Mouse (Mus musculus) ES-E14 (cell line): ENCODE measurements around the gene Krt31. TPM values are rescaled to one million over a fixed set of nuclear protein-coding genes. Genes with fewer than 3 reads are reported as not detected.

ENCODE experiments used
- DNase-seq: peaks from one replicate; pipeline ENCODE4 v3.0.0-alpha.2; 2013; ENCODE audit warnings: low read depth, low spot score
- H3K27ac ChIP-seq: 2 replicates; pipeline ENCODE4 v1.5.1; 2012; ENCODE audit warnings: low read depth, mild to moderate bottlenecking, low read length, moderate library complexity, mixed read lengths; ENCODE audit not compliant: poor library complexity, insufficient read depth, severe bottlenecking
- H3K36me3 ChIP-seq: 2 replicates; pipeline ENCODE4 v1.6.1; 2012; ENCODE audit warnings: mild to moderate bottlenecking, low read length, moderate library complexity, mixed read lengths; ENCODE audit not compliant: control insufficient read depth, poor library complexity, insufficient read depth, severe bottlenecking
- H3K4me1 ChIP-seq, 2 experiments: fragments of 150-350 bp in 1 of 2; sonication (generic) in 1 of 2; 2 replicates each; pipeline ENCODE4 v1.6.1; 2012; ENCODE audit warnings: low read length in 2 of 2, mild to moderate bottlenecking in 1 of 2, mixed read lengths in 1 of 2; ENCODE audit not compliant: control insufficient read depth in 2 of 2, insufficient read depth in 2 of 2, poor library complexity in 1 of 2
- H3K4me3 ChIP-seq, 2 experiments: fragments of 150-350 bp in 1 of 2; sonication (generic) in 1 of 2; 2 replicates each; pipeline ENCODE4 v1.5.1; 2012; ENCODE audit warnings: low read length in 2 of 2, low read depth in 1 of 2, mild to moderate bottlenecking in 1 of 2, mixed read lengths in 1 of 2; ENCODE audit not compliant: insufficient read depth in 1 of 2, poor library complexity in 1 of 2, severe bottlenecking in 1 of 2
- H3K9ac ChIP-seq: 2 replicates; pipeline ENCODE4 v1.6.1; 2012; ENCODE audit warnings: low read depth, mild to moderate bottlenecking, low read length, mixed read lengths; ENCODE audit not compliant: poor library complexity, insufficient read depth, severe bottlenecking
- H3K9me3 ChIP-seq: fragments of 150-350 bp; sonication (generic); 2 replicates; pipeline ENCODE4 v1.6.1; 2012; ENCODE audit warnings: low read depth, mild to moderate bottlenecking, low read length; ENCODE audit not compliant: control insufficient read depth, insufficient read depth
- CHD2 ChIP-seq: IDR thresholded peaks from 2 replicates; pipeline ENCODE4 v1.6.1; 2014; ENCODE audit warnings: mild to moderate bottlenecking, low read depth, low read length, inconsistent platforms
- HCFC1 ChIP-seq: IDR thresholded peaks from 2 replicates; pipeline ENCODE4 v1.6.1; 2012; ENCODE audit warnings: low read length, inconsistent platforms, borderline replicate concordance; ENCODE audit not compliant: insufficient read depth
- MAFK ChIP-seq: IDR thresholded peaks from 2 replicates; pipeline ENCODE4 v1.6.1; 2014; ENCODE audit warnings: mild to moderate bottlenecking, low read depth, low read length, inconsistent platforms; ENCODE audit not compliant: insufficient read depth
- ZC3H11A ChIP-seq: IDR thresholded peaks from 2 replicates; pipeline ENCODE4 v1.6.1; 2012; ENCODE audit warnings: low read depth, mild to moderate bottlenecking, inconsistent platforms, low read length, borderline replicate concordance
- ZNF384 ChIP-seq: IDR thresholded peaks from 2 replicates; pipeline ENCODE4 v1.6.1; 2012; ENCODE audit warnings: low read depth, low read length, inconsistent platforms
- in situ Hi-C, 2 experiments: fragments of 600-800 bp; cut with MboI; formaldehyde crosslinking; loops; one replicate each; pipeline ENCODE4 v1.15.1; 2025; ENCODE audit warnings: low sequenced_read_pairs in 2 of 2, inconsistent platforms in 1 of 2; ENCODE audit not compliant: unreplicated experiment in 2 of 2
- total RNA-seq: library from RNA; depleted of rRNA; stranded (reverse); fragments of 300-350 nt; gene quantifications from 2 replicates; pipeline ENCODE4 v1.2.3, GENCODE M21; 2012

The Krt31 gene
- total RNA-seq, 1 experiment, result not detected

DNA sequence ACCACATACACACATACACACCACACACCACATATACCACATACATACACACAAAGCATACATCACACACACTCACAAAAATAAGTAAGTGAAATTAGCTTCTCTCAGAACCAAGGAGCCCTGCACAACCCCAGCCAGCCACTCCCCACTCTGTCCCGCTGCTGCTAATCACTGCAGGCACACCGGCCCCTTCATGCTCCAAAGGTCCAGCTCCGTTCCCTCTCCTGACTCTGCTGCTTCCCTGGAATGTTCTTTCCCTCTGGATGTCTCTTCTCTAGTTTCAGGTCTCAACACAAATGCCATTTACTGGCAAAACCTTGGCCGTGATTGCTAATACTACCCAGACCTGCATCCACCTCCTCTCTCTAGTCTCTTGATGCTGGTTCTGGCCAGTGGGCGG lies 39.7 kb downstream of the Krt31 start:
- TF ChIP-seq ZC3H11A, result no peak
- TF ChIP-seq MAFK, result no peak
- TF ChIP-seq ZNF384, result no peak
- Histone ChIP-seq H3K9me3 (no peaks in the 10 kb centered on the region), H3K36me3 (no peaks in the 10 kb centered on the region), H3K4me3 (no peak overlapping the region), H3K4me1 (no peaks in the 10 kb centered on the region), H3K27ac (no peak overlapping the region), H3K9ac (no peak overlapping the region)
- in situ Hi-C loops, result no loop called here
- DNase-seq, result no peak

DNA sequence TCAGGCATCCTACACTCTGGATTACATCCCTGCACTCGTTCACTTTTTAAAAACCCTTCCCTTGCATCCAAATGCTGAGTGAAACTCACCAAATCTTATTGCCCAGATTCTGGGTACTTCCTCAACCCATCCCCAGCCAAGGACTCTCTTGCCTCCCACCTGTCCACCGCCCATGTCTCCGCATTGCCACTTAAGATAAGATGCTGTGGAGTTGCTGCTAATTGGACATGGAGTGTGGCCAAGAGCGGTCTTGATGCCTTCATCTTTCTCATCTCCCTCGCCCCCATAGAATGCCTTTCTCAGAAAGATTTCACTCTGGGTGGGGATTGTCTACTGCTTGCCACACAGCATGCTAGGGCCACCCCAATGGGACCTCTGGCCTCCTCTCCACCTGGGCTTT lies 42.0 kb downstream of the Krt31 start:
- no peak for DNase-seq
- in situ Hi-C loops, result no loop called here
- TF ChIP-seq HCFC1 (no peak), ZC3H11A (no peak), ZNF384 (no peak), CHD2 (no peak), MAFK (no peak)

DNA sequence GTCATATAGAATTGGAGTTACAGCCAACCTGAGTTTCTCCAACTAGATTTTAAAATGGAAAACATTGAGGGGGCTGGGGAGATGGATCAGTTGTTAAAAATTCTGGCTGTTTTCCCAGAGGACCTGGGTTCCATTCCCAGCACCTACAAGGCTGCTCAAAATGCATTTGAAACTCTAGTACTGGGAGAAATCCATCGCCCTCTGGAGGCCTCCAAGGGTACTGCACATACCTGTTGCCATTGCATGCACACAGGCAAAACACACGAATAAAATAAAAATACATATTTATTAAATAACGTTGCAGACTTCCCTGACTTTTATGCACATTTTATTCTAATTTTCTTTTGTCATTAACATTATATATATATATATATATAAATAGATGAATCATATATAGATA lies 43.7 kb downstream of the Krt31 start:
- Histone ChIP-seq H3K4me1 (no peaks in the 10 kb centered on the region), H3K27ac (no peak overlapping the region), H3K9ac (no peak overlapping the region), H3K4me3 (no peak overlapping the region), H3K9me3 (no peaks in the 10 kb centered on the region), H3K36me3 (no peaks in the 10 kb centered on the region)
- peak; percentile 33 for DNase-seq
- TF ChIP-seq ZC3H11A, result no peak
- no peak for TF ChIP-seq HCFC1
- no peak for TF ChIP-seq ZNF384
- TF ChIP-seq MAFK, result no peak
- no peak for TF ChIP-seq CHD2
- in situ Hi-C loops, result no loop called here

More for the DNA sequence above, 42.0 kb downstream of the Krt31 start:
- Histone ChIP-seq H3K4me3 (no peak overlapping the region), H3K9me3 (no peaks in the 10 kb centered on the region), H3K4me1 (no peaks in the 10 kb centered on the region), H3K27ac (no peak overlapping the region; the same call in 1 of the 2 replicates), H3K36me3 (no peaks in the 10 kb centered on the region), H3K9ac (no peak overlapping the region)

DNA sequence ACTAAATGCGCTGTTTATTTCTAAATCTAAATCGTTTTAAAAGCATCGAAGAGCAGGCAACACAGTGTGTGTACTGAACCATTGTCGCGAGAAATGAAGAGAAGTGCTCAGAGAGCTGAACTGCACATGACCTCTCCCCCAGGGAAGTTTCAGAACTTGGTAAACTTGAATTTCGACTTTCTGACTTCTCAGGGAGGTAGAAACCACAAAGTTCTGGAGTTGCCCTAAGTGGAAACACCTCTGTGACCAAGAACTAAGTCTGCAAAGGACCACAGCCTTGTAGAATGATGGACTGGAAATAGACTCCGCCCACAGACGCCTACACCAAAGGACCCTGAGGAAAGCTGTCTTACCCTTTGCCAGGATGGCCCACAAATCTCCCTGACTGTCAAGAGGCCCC lies 44.4 kb downstream of the Krt31 start:
- H3K27ac ChIP-seq, result no peak overlapping the region
- no peaks in the 10 kb centered on the region for H3K4me1 ChIP-seq
- in situ Hi-C loops, result no loop called here
- no peak overlapping the region for H3K4me3 ChIP-seq
- no peaks in the 10 kb centered on the region for H3K36me3 ChIP-seq
- TF ChIP-seq ZNF384 (no peak), ZC3H11A (no peak), HCFC1 (no peak), CHD2 (no peak)
- H3K9me3 ChIP-seq, result no peaks in the 10 kb centered on the region
- no peak overlapping the region for H3K9ac ChIP-seq
- DNase-seq, result no peak

DNA sequence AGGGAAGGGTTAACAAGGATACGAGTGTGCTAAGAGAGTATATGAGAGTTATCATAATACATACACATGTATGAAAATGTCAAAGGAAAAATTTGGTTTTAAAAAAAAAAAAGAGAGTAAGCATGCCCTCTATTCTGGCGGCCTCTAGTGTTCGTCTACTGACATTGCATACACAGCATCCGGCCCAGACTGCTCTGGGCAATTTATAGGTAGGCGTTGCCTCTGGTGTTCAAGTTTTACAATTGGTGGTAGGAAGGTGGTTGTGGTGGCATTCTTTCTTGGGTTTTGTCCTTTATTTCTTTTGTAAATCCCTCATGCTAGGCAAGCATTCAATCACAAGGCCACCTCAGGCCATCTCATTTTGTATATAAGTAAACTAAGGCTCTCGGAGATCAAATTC lies 45.5 kb downstream of the Krt31 start:
- in situ Hi-C loops, result no loop called here
- Histone ChIP-seq H3K36me3 (no peaks in the 10 kb centered on the region), H3K9ac (no peak overlapping the region), H3K4me3 (no peak overlapping the region), H3K9me3 (no peaks in the 10 kb centered on the region), H3K4me1 (no peaks in the 10 kb centered on the region), H3K27ac (no peak overlapping the region)
- TF ChIP-seq ZNF384 (peak; percentile 97), MAFK (0 out of 2 replicates have a peak, but pooled peaks have one; percentile 29), CHD2 (no peak), ZC3H11A (peak; percentile 62; the same call in 1 of the 2 replicates)
- peak; percentile 40 for DNase-seq
